Mouse (Mus musculus) lung, postnatal 0 days (tissue): ENCODE measurements around the gene Fryl. TPM values are rescaled to one million over a fixed set of nuclear protein-coding genes. Genes with fewer than 3 reads are reported as not detected.

ENCODE experiments used
- ATAC-seq: fragments of 200-750 bp; cut with Nextera tagmentation; 2 replicates; pipeline ENCODE4 v1.8.0; 2017; ENCODE audit warnings: moderate library complexity
- DNase-seq: peaks from one replicate; pipeline ENCODE4 v3.0.0-alpha.2; 2016; ENCODE audit warnings: low spot score
- H3K27ac ChIP-seq: fragments of 300-500 bp; sonication (generic); 2 replicates; pipeline ENCODE4 v1.5.1; 2014; ENCODE audit warnings: antibody characterized with exemption, mild to moderate bottlenecking, low read length, mixed read lengths
- H3K27me3 ChIP-seq: fragments of 300-500 bp; sonication (generic); replicated peaks from 2 replicates; pipeline ENCODE4 v1.6.1; 2014; ENCODE audit warnings: low read length, mixed read lengths; ENCODE audit not compliant: insufficient read depth
- H3K36me3 ChIP-seq: fragments of 300-500 bp; sonication (generic); 2 replicates; pipeline ENCODE4 v1.6.1; 2014; ENCODE audit warnings: low read length, mixed read lengths; ENCODE audit not compliant: insufficient read depth
- H3K4me1 ChIP-seq: fragments of 300-500 bp; sonication (generic); 2 replicates; pipeline ENCODE4 v1.6.1; 2014; ENCODE audit warnings: antibody characterized with exemption, low read depth, low read length, mixed read lengths; ENCODE audit not compliant: insufficient read depth
- H3K4me2 ChIP-seq: fragments of 300-500 bp; sonication (generic); replicated peaks from 2 replicates; pipeline ENCODE4 v1.6.1; 2014; ENCODE audit warnings: low read depth, mild to moderate bottlenecking, low read length, moderate library complexity, mixed read lengths
- H3K4me3 ChIP-seq: fragments of 300-500 bp; sonication (generic); 2 replicates; pipeline ENCODE4 v1.5.1; 2014; ENCODE audit warnings: low read depth, low read length
- H3K9ac ChIP-seq: fragments of 300-500 bp; sonication (generic); replicated peaks from 2 replicates; pipeline ENCODE4 v1.6.1; 2014; ENCODE audit warnings: low read depth, mild to moderate bottlenecking
- H3K9me3 ChIP-seq: fragments of 300-500 bp; sonication (generic); 2 replicates; pipeline ENCODE4 v1.6.1; 2016; ENCODE audit warnings: low read length, mixed read lengths
- CTCF ChIP-seq: IDR thresholded peaks from 2 replicates; pipeline ENCODE4 v1.5.1; 2016; ENCODE audit warnings: antibody characterized with exemption, mild to moderate bottlenecking
- EP300 ChIP-seq: IDR thresholded peaks from 2 replicates; pipeline ENCODE4 v1.6.1; 2016; ENCODE audit warnings: antibody characterized with exemption, mild to moderate bottlenecking, control low read depth
- WGBS: fragments of 180-500 bp; shearing (Covaris S2); extraction: QIAGEN DNeasy Blood & Tissue Kit; methylation state at CpG from one replicate; pipeline ENCODE4 v1.1.7; 2014; 5-methylcytosine and 5-hydroxymethylcytosine counted together
- polyA plus RNA-seq: library from polyadenylated mRNA; unstranded; fragments of >200 nt; fragmentation: Nextera tagmentation; extraction: Ambion mirVana; gene quantifications from 2 replicates; pipeline ENCODE4 v1.2.1, GENCODE M21; 2015

The Fryl gene
- polyA plus RNA-seq, 1 experiment from 2014 or later, result 20.9 TPM

DNA sequence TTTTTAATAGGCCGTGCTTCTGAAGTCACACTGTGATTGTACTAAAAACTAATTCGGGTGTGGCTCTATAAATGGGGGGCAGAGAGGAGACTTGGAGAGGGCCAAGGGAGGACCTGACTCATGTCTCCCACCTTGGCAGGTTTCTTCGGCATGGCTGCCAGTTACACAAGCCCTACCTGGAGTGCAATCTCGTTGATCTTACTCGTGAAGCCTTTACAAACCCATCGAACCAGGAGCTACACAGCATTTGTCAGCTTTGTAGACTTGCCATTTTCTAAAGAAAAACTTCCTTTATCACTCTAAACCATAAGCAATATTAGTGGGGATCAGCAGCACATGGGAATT lies 45.5 kb downstream of the Fryl start:
- H3K4me3 ChIP-seq, result no peak overlapping the region
- H3K9me3 ChIP-seq, result no peaks in the 10 kb centered on the region
- no peaks in the 10 kb centered on the region for H3K4me1 ChIP-seq
- ATAC-seq, result no peak
- H3K4me2 ChIP-seq, result no peak overlapping the region
- no peaks in the 10 kb centered on the region for H3K36me3 ChIP-seq
- WGBS, result 78% methylated on average over 6 of the region's 6 CpGs
- H3K27me3 ChIP-seq, result no peaks in the 10 kb centered on the region
- TF ChIP-seq EP300 (no peak), CTCF (no peak)
- no peak overlapping the region for H3K9ac ChIP-seq
- DNase-seq, result no peak
- H3K27ac ChIP-seq, result no peak overlapping the region

DNA sequence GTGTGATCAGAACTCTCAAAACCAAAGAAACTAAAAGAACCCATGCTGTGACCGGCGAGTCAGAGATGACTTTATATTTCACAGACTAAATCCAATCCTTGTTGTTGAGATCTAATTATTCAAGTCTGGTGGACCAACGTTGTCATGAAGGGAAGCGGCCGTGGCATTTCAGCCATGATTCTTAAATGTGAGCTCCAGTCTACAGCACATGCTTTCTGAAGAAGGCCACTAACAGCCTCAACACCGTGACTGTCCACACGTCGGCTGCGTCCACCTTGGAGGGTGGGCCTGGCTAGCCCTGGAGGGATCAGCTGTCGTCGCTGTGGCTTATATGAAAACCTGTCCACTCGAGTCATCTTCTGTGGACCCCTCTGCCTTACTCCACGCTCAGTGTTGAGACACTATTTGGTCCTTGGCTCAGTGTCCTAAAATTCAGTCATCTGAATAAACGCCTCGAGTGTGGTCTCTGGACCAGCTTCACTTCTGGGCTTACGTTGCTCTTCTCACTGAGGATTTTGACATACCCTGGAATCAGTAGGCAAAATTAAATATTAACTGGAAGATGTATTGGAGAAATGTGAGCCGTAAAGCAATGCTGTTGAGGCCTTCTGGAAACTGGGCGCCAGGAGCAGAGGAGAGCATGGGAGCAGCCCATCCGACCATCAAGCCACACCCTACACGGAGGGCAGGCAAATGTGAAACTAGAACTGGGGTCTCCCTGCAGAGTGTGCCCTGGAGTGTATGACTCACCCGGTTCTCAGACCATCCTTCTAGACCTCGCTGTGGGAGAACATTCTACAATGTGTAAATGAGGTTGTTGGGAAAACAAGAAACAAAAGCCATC lies 46.1 kb downstream of the Fryl start:
- no peaks in the 10 kb centered on the region for H3K4me1 ChIP-seq
- H3K9me3 ChIP-seq, result no peaks in the 10 kb centered on the region
- no peak for DNase-seq
- TF ChIP-seq CTCF (no peak), EP300 (no peak)
- no peak overlapping the region for H3K9ac ChIP-seq
- ATAC-seq, result no peak; the same call in 1 of the 2 replicates
- H3K27me3 ChIP-seq, result no peaks in the 10 kb centered on the region
- no peak overlapping the region for H3K27ac ChIP-seq
- H3K4me2 ChIP-seq, result no peak overlapping the region
- WGBS, result 87% methylated on average over 22 of the region's 22 CpGs
- H3K4me3 ChIP-seq, result no peak overlapping the region
- H3K36me3 ChIP-seq, result no peaks in the 10 kb centered on the region

DNA sequence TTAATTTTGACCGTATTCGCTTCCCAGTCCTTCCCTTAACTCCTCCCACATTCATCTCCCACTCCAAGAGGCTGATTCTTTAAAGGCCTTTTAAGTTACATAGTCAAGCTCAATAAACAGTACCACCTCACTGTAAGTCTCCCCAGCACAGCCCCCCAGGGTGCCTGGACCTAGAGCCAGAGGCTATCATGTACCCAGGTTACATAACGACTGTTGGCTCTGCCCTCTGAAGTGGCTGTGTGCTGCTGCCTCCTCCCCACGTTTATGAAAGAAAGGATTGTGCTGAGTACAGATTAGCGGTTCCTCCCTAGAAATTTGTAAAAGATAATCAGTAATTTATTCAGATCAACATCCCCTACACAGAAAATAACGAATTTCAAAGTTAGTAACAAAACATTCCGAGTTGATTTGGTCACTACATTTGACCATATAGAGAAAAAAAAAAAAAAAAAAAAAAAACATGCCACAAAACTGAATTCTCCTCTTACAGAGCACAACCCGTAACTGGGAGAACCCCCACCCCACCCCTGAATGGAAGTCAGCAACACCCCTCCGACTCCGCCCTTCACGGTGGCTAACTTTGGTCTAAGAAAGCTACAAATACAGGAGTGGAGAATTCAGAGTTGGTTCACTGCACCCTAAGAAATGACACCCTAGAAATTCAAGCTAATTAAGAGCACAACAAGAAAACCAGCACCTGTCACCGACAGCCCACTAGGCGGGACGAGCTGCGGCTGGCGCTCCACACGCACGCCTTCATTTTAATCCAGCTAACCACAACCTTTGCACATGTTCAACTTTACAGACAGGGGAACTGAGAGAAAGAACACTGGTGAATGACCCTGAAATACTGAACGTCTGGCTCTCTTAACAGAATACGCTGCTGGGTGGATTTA lies 47.0 kb downstream of the Fryl start:
- no peak for ATAC-seq
- no peak for TF ChIP-seq CTCF
- no peak for TF ChIP-seq EP300
- Histone ChIP-seq H3K27me3 (no peaks in the 10 kb centered on the region), H3K4me3 (no peak overlapping the region), H3K9ac (no peak overlapping the region), H3K9me3 (no peaks in the 10 kb centered on the region), H3K4me1 (no peaks in the 10 kb centered on the region), H3K36me3 (no peaks in the 10 kb centered on the region), H3K4me2 (no peak overlapping the region), H3K27ac (no peak overlapping the region)
- 75% methylated on average over 20 of the region's 20 CpGs for WGBS
- no peak for DNase-seq

DNA sequence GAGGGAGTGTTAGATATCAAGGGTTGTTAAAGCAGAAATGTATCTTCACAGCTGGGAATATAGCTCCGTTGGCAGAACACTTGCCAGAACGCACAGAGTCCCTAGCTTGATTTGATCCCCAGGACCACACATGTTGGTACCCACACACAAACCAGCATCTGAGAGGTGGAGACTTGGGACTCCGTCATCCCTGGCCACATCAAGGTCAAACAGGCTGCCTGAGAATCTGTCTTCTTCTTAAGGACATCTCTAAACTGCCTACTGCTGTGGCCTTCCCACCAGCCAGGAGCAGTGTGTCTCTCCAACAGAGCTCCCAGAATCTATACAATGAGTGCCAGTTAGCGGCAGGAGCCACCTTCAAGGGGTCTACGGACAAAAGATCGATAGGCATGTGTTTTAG lies 47.8 kb downstream of the Fryl start:
- no peak overlapping the region for H3K27ac ChIP-seq
- H3K4me1 ChIP-seq, result no peaks in the 10 kb centered on the region
- H3K4me3 ChIP-seq, result no peak overlapping the region
- no peak for TF ChIP-seq EP300
- no peak for TF ChIP-seq CTCF
- ATAC-seq, result no peak
- no peaks in the 10 kb centered on the region for H3K9me3 ChIP-seq
- H3K9ac ChIP-seq, result no peak overlapping the region
- H3K4me2 ChIP-seq, result no peak overlapping the region
- WGBS, result 79% methylated on average over 6 of the region's 6 CpGs
- no peaks in the 10 kb centered on the region for H3K36me3 ChIP-seq
- DNase-seq, result no peak
- H3K27me3 ChIP-seq, result no peaks in the 10 kb centered on the region

DNA sequence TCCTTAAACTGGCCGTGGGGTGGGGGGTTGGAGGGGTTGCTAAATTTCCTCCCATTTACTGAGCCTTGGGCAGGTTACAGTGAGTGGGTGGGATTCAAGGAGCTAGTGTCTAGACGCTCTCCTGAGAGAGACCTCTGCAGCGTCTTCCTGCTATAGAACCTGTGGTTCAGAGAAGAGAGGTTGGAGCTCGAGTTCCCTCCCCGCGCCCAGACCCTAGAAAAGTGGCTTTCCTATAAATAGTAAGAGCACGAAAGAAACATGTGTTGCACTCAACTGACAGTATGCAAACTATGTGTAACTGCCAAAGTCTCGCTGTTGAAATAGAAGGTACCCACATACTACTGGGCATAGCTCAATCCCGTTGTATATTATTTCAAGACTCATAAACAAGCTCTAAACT lies 49.7 kb downstream of the Fryl start:
- Histone ChIP-seq H3K36me3 (no peaks in the 10 kb centered on the region), H3K9ac (no peak overlapping the region), H3K4me1 (no peaks in the 10 kb centered on the region), H3K4me3 (no peak overlapping the region), H3K4me2 (no peak overlapping the region), H3K27me3 (no peaks in the 10 kb centered on the region), H3K27ac (no peak overlapping the region), H3K9me3 (no peaks in the 10 kb centered on the region)
- no peak for ATAC-seq
- TF ChIP-seq CTCF (no peak), EP300 (no peak)
- WGBS, result 62% methylated on average over 9 of the region's 9 CpGs
- DNase-seq, result no peak

DNA sequence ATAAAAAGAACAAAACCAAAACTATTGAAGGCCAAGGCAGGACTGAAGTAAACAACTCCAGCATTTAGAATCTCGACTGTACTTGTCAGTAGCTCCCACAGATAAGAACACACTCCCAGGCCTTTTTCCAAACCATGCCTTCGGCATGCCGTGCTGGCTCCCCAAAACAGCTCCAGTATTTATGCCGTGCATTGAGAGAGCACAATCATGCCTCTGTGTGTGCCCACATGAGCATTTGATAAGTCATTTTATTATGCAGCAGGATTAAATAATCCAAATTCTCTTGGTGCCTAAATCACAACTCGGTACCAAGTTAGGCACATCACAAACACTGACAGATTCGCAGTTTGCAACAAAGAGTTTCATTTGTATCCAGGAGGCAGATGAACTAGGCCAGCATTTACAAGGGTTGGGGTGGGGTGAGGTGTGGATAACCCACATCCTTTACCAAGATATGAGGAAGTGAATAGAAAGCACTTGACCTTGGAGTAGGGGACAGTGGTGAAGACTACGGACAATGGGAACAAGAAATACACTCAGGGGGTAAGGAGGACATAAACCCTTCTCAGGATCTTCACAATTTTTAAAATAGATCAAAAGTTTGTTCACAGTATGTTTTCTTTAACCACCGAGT lies 50.3 kb downstream of the Fryl start:
- Histone ChIP-seq H3K27me3 (no peaks in the 10 kb centered on the region), H3K4me3 (no peak overlapping the region), H3K4me2 (no peak overlapping the region), H3K4me1 (no peaks in the 10 kb centered on the region), H3K27ac (no peak overlapping the region), H3K9me3 (no peaks in the 10 kb centered on the region), H3K9ac (no peak overlapping the region), H3K36me3 (no peaks in the 10 kb centered on the region)
- 59% methylated on average over 8 of the region's 8 CpGs for WGBS
- DNase-seq (no peak), ATAC-seq (no peak)
- TF ChIP-seq CTCF, result no peak
- TF ChIP-seq EP300, result no peak
